Mouse (Mus musculus): Measurements from ENCODE around the gene Trim27.

GRCm38 (mm10) chr13:21171156-21171530 lies 8.1 kb upstream of the Trim27 start:
- TF ChIP-seq MAFK (IDR thresholded peaks at IDR 0.05; ENCODE audit: insufficient read depth, low read depth, low read length) (no peak), CHD2 (IDR thresholded peaks at IDR 0.05; ENCODE audit: low read depth, low read length) (no peak)

All from ES-E14 (cell line).